Mouse (Mus musculus): ENCODE results near the gene H2-DMb2. TPM values are rescaled to one million over a fixed set of nuclear protein-coding genes. Genes with fewer than 3 reads are reported as not detected.

H2-DMb2 gene
- total RNA-seq, 2 experiments from 2014 or later, result 3.2 to 3.8 TPM

- ATAC-seq (replicated peaks; ENCODE audit: poor library complexity, severe bottlenecking), result no peak
These were observed 25.5 kb upstream of the H2-DMb2 start for GRCm38 (mm10) chr17:34117421-34118112.

DNA sequence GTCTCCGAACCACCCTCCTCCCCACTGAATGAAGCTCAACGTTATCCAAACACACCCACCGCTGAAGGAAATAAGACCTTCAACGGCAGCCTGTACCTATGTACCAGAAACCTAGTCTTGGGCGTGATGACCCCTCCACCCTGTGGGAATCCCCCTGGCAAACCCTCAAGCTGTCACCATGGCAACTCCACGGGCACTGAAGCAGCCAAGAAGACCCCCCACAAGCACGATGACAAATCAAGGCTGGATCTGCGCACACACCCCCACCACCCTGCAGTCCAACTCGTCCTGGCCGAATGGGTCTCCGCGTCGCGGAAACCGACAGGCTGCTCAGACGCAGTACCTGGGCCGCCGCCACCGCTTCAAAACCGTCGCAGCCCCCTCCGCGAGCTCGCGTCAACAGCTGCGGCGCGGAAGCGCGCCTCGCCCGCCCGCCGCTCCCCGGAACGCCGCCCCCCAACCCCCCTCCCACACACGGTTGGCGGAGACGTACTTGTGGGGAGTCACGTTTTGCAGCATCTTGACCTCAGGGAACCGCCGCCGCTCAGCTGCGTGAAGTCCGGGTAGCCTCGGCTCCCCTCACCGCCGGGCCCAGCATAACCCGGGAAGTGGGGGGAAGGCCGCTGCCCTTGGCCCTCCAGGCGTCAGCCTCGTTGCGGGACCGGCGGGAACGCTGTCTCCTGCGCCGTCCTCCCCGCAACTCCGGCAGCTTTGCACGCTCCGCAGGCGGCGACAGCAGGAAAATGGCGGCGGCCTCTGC, 24.8 kb upstream of the H2-DMb2 start:
- ATAC-seq (replicated peaks; ENCODE audit: poor library complexity, severe bottlenecking), result no peak

DNA sequence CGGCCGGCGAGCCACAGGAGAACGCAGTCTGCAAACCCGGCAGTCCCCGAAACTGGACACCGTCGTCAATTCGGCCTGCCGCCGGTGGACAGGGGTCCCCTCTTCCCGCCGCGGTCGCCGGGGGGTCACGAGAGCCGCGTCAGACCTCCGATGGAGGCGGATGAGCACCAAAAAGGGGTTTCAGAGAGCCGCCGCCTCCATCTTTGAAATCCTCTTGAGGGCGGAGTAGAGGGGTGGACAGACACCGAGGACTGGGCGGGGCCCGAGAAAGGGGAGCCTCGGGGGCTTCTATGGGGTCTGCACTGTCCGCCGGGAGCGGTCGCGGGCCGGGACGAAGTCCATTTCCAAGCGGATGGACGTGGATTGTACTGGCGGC, 24.2 kb upstream of the H2-DMb2 start:
- no peak; the same call in 1 of the 2 replicates for ATAC-seq (replicated peaks; ENCODE audit: poor library complexity, severe bottlenecking)

GRCm38 (mm10) chr17:34119249-34120179, 23.6 kb upstream of the H2-DMb2 start, which contains the start of gene H2-DMa:
TSS of gene H2-DMa (plus strand) at chr17:34119541.
- ATAC-seq (replicated peaks; ENCODE audit: poor library complexity, severe bottlenecking), result peak; percentile 48

DNA sequence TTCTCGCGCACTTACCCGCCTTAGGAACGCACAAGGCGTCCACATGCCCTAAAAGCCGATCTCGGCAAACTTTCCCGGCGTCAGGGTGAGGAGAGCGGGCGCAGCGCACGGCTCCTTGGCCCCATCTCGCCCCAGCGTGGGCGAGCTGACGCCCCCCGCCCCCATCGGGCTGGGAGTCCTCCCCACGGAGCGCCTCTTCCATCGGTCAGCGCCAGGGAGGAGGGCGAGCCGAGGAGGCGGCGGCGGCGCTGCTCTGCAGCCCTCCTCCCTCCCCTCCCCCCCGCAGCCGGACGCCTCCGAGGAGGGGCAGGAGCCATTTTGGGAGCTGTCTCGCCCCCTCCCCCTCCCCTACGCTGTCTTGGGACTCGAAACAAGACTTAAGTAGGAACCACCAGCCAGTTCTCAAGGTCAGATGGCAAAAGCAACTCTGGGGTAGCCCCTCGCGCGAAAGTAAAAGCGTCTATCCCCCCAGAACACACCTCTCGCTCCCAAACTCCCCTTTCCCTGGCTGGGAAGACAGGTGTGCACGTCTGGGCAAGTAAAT, 22.9 kb upstream of the H2-DMb2 start:
- ATAC-seq (replicated peaks; ENCODE audit: poor library complexity, severe bottlenecking), result 0 out of 2 replicates have a peak, but pooled peaks have one; percentile 4

- peak; percentile 6 for ATAC-seq (replicated peaks; ENCODE audit: poor library complexity, severe bottlenecking)
These were observed 22.3 kb upstream of the H2-DMb2 start for GRCm38 (mm10) chr17:34120814-34121171.

- no peak for ATAC-seq (replicated peaks; ENCODE audit: poor library complexity, severe bottlenecking)
These were observed 21.8 kb upstream of the H2-DMb2 start for GRCm38 (mm10) chr17:34121172-34121878.

- no peak for ATAC-seq (replicated peaks; ENCODE audit: poor library complexity, severe bottlenecking)
These were observed 21.3 kb upstream of the H2-DMb2 start for GRCm38 (mm10) chr17:34121879-34122187.

GRCm38 (mm10) chr17:34122188-34122984, 20.7 kb upstream of the H2-DMb2 start, which contains the start of gene Brd2:
TSS of gene Brd2 (minus strand) at chr17:34122634.
- peak; percentile 21 for ATAC-seq (replicated peaks; ENCODE audit: poor library complexity, severe bottlenecking)

- ATAC-seq (replicated peaks; ENCODE audit: poor library complexity, severe bottlenecking), result no peak
These were observed 20.0 kb upstream of the H2-DMb2 start for GRCm38 (mm10) chr17:34123111-34123510.

- 0 out of 2 replicates have a peak, but pooled peaks have one; percentile 4 for ATAC-seq (replicated peaks; ENCODE audit: poor library complexity, severe bottlenecking)
These were observed 19.6 kb upstream of the H2-DMb2 start for GRCm38 (mm10) chr17:34123518-34123917.

- peak; percentile 23 for ATAC-seq (replicated peaks; ENCODE audit: poor library complexity, severe bottlenecking)
These were observed 18.5 kb upstream of the H2-DMb2 start for GRCm38 (mm10) chr17:34124649-34125048.

- ATAC-seq (replicated peaks; ENCODE audit: poor library complexity, severe bottlenecking), result no peak
These were observed 16.2 kb upstream of the H2-DMb2 start for GRCm38 (mm10) chr17:34126826-34127420.

- ATAC-seq (replicated peaks; ENCODE audit: poor library complexity, severe bottlenecking), result peak; percentile 46
These were observed 15.6 kb upstream of the H2-DMb2 start for GRCm38 (mm10) chr17:34127475-34127874.

- no peak for ATAC-seq (replicated peaks; ENCODE audit: poor library complexity, severe bottlenecking)
These were observed 14.7 kb upstream of the H2-DMb2 start for GRCm38 (mm10) chr17:34128264-34128937.

DNA sequence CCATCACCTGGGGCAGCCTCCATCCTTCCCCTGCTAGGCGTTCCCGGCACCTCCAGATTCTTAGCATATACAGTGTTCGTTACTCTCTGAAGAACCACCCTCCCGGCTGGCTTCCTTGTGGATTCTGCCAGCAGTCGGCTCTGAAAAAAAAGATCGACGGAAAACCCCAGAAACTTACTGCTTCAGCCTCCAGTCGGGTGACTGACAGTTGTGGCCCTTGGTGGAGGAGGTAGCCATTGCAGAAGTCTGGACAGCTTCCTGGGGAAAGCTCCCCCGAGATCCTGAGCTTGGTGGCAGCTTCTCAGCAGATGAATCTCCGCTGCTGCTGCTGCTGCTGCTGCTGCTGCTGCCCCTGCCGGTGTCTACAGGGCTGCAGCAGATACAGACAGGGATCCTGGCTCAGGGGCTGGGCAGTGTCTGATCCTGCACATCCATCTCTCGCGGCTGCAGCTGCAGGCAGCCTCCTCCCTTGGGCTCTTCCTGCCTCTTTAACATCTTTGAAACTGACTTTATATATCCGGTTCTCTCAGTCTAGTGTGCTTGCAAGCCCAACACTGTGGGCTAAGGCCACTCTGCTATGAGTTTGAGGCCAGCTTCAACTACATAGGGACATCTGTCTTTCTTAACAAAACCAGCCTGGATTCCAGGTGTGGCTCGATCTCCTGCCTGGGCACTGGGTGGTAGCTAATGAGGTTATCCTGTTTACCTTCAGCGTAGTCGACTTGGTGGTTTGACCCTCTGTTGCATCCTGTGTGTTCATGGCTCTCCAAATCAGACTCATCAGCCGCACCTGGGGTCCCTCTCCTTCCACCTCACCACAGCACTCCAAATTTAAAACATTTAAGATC, 13.9 kb upstream of the H2-DMb2 start:
- peak; percentile 15; the same call in 1 of the 2 replicates for ATAC-seq (replicated peaks; ENCODE audit: poor library complexity, severe bottlenecking)

Data from granulocyte monocyte progenitor cell, adult 5-6 weeks (primary cell).